Mouse (Mus musculus) adrenal gland, postnatal 4 days (tissue): ENCODE results near the gene Phldb3. TPM values are rescaled to one million over a fixed set of nuclear protein-coding genes. Genes with fewer than 3 reads are reported as not detected.

Source experiments
- DNase-seq, 2 experiments: peaks; one replicate each; pipeline ENCODE4 v3.0.0; 2021 to 2022; ENCODE audit warnings: low spot score in 2 of 2, mixed read lengths in 2 of 2
- total RNA-seq, 2 experiments: library from RNA; stranded (reverse); gene quantifications; 2 replicates each; pipeline ENCODE4 v1.2.3; 2021

Phldb3 gene
- total RNA-seq, 2 experiments from 2014 or later: 6.5 to 6.9 TPM

DNA sequence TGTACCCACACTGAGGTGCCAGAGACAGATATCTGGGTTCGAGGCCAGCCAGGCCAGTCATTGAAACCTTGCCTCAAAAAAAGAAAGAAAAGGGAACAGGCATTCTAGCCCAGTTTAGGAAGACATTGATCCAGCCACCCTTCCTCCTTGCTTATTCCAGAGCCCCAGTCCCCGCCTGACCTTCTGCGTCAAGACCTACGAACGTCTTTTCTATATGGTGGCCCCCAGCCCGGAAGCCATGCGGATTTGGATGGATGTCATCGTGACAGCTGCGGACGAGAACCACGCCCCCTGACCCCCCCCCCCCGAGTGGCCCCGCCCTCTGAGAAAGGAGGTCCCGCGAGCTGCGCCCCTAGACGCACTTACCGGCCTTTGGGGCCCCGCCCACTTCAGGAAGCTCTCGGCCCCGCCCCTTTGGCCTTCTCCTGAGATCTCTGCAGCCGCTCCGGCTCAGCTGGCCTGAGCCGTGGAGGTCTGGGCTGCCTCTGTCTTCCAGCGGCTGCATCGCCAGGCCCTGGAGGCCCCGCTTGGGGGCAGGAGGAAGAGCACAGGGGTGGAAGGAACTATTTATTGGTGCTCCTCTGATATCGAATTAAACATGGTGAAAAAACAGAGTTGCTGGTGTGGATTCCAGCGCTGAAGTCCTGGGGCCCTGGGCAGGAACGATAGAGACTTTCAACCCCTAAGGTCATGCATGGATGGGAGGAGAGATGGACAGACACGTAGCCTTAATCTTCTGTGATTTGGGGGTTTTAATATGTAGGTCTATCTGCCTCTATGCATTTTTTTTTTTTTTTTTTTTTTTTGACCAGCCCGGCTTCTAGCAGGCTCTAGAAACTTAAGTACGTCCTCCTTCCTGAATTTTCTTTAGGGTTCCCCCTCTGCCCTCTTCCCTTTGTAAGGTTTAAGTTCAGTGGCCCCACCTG lies 18.4 kb downstream of the Phldb3 start:
- peak; percentile 51 to 72 for DNase-seq

GRCm38 (mm10) chr7:24629672-24630071 lies 19.1 kb downstream of the Phldb3 start:
- DNase-seq: no peak

GRCm38 (mm10) chr7:24630116-24630880 lies 19.7 kb downstream of the Phldb3 start:
- DNase-seq: no peak

GRCm38 (mm10) chr7:24636264-24636663 lies 25.7 kb downstream of the Phldb3 start, which contains the start of gene Lypd3:
TSS of gene Lypd3 (plus strand) at chr7:24636550.
- no peak for DNase-seq

DNA sequence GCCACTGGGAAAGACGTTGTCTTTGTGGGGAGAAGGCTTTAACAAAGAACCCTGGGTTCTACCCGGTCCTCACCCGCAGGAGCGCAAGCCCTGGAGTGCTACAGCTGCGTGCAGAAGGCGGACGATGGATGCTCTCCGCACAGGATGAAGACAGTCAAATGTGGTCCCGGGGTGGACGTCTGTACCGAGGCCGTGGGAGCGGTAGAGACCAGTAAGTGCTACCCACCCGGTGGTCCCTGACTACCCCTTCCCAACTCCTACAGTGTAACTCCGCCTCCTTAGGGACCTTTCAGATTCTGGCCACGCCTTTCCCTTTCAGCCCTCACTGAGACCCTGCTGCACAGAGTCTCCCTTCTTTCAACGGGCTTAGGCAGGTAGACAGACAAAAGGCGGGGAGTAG lies 26.5 kb downstream of the Phldb3 start:
- no peak for DNase-seq

- no peak for DNase-seq
These were observed 27.7 kb downstream of the Phldb3 start for GRCm38 (mm10) chr7:24638026-24638856.

GRCm38 (mm10) chr7:24640450-24640849 lies 29.9 kb downstream of the Phldb3 start:
- no peak for DNase-seq

DNA sequence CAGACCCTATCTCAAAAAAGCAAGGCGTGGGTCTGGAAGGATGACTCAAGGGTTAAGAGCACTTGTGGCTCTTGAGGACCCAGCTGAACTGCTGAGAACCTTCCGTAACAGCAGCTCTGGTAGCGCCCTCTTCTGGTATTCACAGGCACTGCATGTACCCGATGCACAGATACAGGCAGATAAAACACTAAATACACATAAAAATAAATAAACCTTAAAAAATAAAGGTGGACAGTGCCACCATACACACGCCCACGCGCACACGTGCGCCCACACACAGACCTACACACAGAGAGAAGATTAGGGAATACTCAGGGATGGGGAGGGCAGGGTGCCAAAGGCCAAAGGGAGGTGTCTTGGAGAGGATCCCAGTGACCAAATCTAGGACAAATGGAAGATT lies 31.9 kb downstream of the Phldb3 start:
- DNase-seq: peak in 1 of 2 experiments; percentile 37

GRCm38 (mm10) chr7:24644492-24644891 lies 33.9 kb downstream of the Phldb3 start:
- DNase-seq: no peak

DNA sequence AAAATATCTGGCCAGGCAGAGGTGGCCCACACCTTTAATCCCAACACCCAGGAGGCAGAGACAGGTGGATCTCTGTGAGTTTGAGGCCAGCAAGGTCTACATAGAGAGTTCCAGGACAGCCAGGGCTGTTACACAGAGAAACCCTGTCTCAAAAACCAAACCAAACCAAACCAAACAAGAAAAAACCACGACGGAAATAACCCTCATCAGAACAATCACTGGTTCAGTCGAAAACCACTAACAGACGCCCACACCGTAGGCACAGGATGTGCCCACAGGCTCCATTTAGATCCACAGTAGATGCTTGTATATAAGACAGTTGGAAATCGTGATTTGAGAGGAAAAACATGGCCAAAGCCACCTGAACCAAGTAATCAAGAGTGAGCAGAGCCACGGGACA lies 34.4 kb downstream of the Phldb3 start:
- DNase-seq: no peak

- DNase-seq: no peak
These were observed 35.9 kb downstream of the Phldb3 start for GRCm38 (mm10) chr7:24646486-24646885.

DNA sequence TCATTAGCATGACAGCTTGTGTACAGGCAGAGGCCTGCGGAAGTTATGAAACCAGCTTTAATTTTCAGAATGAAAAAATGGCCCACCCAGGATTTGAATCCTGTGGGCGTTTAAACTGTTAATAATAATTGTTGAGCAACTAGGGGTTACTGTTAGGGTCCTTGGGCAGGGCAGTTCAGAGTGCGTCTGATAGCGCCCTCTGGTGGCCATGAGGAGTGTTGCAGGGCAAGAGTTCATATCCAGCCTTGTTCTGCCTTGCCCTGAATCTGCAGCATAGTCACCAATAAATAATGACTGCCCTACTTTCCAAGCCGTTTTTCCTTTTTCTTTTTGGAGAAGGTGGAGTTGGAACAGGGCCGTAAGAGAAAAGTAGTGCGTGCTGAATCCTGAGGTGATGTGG lies 43.1 kb downstream of the Phldb3 start:
- DNase-seq: no peak

GRCm38 (mm10) chr7:24659737-24660357 lies 49.3 kb downstream of the Phldb3 start:
- DNase-seq: no peak

GRCm38 (mm10) chr7:24661118-24661904 lies 50.7 kb downstream of the Phldb3 start:
- no peak for DNase-seq

GRCm38 (mm10) chr7:24662575-24662974 lies 52.0 kb downstream of the Phldb3 start:
- DNase-seq: peak in 1 of 2 experiments; percentile 18

DNA sequence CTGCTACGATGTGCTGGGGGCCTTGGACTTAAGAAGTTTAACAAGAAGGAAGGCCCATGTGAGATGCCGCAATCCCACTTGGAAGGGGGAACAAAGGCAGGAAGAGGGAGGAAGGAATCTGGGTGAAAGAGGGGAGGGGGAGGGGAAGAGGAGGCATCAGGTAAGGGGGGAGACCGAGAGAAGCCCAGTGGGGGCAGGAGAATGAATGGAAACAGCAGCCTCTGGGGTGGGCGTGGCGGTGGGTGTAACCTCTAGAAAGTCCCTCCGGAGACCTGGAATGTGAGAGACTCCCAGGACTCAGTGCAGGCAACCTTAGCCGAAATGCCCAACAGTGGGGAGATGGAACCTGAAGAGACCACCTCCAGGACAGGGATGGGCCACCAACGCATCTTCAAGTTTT lies 53.7 kb downstream of the Phldb3 start:
- no peak for DNase-seq

DNA sequence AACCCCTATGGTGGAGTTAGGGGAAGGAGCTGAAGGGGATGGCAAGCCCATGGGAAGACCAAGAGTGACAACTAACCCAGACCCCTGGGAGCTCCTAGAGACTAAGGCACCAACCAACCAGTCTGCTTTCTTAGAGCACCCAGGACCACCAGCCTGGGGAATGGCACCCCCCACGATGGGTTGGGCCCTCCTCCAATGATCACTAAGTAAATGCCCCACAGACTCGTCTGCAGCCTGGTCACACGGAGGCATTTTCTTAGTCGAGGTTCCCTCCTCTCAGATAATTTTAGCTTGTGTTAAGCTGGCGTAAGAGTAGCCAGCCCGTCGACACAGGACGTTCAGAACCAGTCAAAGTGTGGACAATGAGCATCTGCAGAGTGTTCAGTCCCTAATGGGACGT lies 54.4 kb downstream of the Phldb3 start:
- no peak for DNase-seq

DNA sequence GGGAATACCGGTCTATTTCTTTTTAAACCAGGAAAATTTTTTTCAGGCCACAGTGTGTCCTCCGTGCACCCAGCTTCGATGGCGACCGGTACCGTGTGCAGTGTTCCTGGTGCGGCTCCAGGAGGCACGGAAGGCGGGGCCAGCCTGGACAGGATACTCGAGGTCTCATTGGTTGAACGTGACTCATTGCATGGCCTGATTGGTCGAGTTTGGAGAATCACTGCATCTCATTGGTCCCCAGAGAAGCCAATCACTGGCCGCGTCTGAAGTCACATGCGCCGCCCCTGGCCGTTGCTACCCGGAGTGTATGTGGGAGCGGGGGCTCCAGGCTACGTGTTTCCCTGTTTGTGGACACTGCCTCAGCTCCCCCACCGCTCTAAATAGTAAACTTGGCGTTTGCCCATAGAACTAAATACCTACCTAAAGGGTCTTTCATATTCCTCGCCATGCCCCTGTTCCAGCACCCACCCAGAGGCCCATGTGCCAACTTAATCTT lies 61.4 kb downstream of the Phldb3 start:
- no peak for DNase-seq

- DNase-seq: no peak
These were observed 66.0 kb downstream of the Phldb3 start, which contains the start of gene Tex101 for GRCm38 (mm10) chr7:24676575-24676974. TSS of gene Tex101 (minus strand) at chr7:24676675.
